Mouse (Mus musculus) adrenal gland, adult 8-10 months (tissue): ENCODE measurements around the gene Stra6l. TPM values are rescaled to one million over a fixed set of nuclear protein-coding genes. Genes with fewer than 3 reads are reported as not detected.

Source experiments
- DNase-seq: peaks from one replicate; pipeline ENCODE4 v3.0.0; 2022
- total RNA-seq, 4 experiments: library from RNA; stranded (reverse); gene quantifications; 2 replicates each; pipeline ENCODE4 v1.2.4; 2022

Gene Stra6l
- total RNA-seq, 4 experiments from 2014 or later = 0.31 to 0.58 (median 0.49) TPM

GRCm38 (mm10) chr4:45917091-45917490 is 68.6 kb downstream of the Stra6l start:
- DNase-seq = no peak

GRCm38 (mm10) chr4:45921663-45922435 is 73.4 kb downstream of the Stra6l start:
- no peak for DNase-seq

GRCm38 (mm10) chr4:45924011-45924410 is 75.5 kb downstream of the Stra6l start:
- DNase-seq = peak; percentile 28

GRCm38 (mm10) chr4:45928561-45928960 is 80.1 kb downstream of the Stra6l start:
- DNase-seq = peak; percentile 40

Other genes with a start within 250 kb of the Stra6l start
- gene Aldh1b1, start 49.6 kb upstream of the Stra6l start, total RNA-seq = 10 to 100 TPM; 39.2 to 46.2 (median 41.9) TPM
- gene Igfbpl1, start 21.7 kb upstream of the Stra6l start, total RNA-seq = under 1 TPM; 0.20 to 0.67 (median 0.26) TPM
- gene Ccdc180, start 41.6 kb downstream of the Stra6l start, total RNA-seq = under 1 TPM in 3 of 4 experiments, not detected in 1; 0.08 to 0.59 (median 0.56) TPM
- gene Tdrd7, start 116.7 kb downstream of the Stra6l start, total RNA-seq = 10 to 100 TPM; 30.0 to 39.1 (median 32.4) TPM
- 10 to 100 TPM in 2 of 4 experiments, 1 to 10 TPM in 2; 4.5 to 14.8 (median 9.2) TPM for gene Tmod1, start 190.3 kb downstream of the Stra6l start, total RNA-seq